Mouse (Mus musculus): ENCODE results near the gene Flnc. TPM values are rescaled to one million over a fixed set of nuclear protein-coding genes. Genes with fewer than 3 reads are reported as not detected.

Flnc gene
- under 0.01 and 0.02 TPM in 2 replicates for polyA plus RNA-seq (2012)

GRCm38 (mm10) chr6:29433038-29433803 is at the start of gene Flnc:
Gene Flnc, plus strand, starts transcription at chr6:29433256.

GRCm38 (mm10) chr6:29388052-29388518 is 45.0 kb upstream of the Flnc start, which contains the start of gene Opn1sw:
Gene Opn1sw, minus strand, starts transcription at chr6:29388468.

GRCm38 (mm10) chr6:29395910-29396713 is 36.9 kb upstream of the Flnc start, which contains the start of gene Ccdc136:
Gene Ccdc136, plus strand, starts transcription at chr6:29396309.

GRCm38 (mm10) chr6:29467583-29468354 is 34.7 kb downstream of the Flnc start, which contains the start of gene Atp6v1f:
Gene Atp6v1f, plus strand, starts transcription at chr6:29467718.

GRCm38 (mm10) chr6:29471137-29471536 is 38.1 kb downstream of the Flnc start, which contains the start of gene Atp6v1fnb:
Gene Atp6v1fnb, plus strand, starts transcription at chr6:29471437.

GRCm38 (mm10) chr6:29507447-29508309 is 74.6 kb downstream of the Flnc start, which contains the start of gene Kcp:
Gene Kcp, minus strand, starts transcription at chr6:29507952.

Other genes starting within 250 kb of the Flnc start
- 351 and 398 TPM in 2 replicates for gene Impdh1, start 216.9 kb upstream of the Flnc start, polyA plus RNA-seq (2012)
- gene Hilpda, start 160.8 kb upstream of the Flnc start, polyA plus RNA-seq (2012) = 34.8 and 35.3 TPM in 2 replicates
- gene Fam71f2, start 153.7 kb upstream of the Flnc start, polyA plus RNA-seq (2012) = 0.15 and 0.23 TPM in 2 replicates
- gene Fam71f1, start 114.1 kb upstream of the Flnc start, polyA plus RNA-seq (2012) = not detected in 2 replicates
- gene Calu, start 85.2 kb upstream of the Flnc start, polyA plus RNA-seq (2012) = 37.9 and 39.2 TPM in 2 replicates
- gene Opn1sw, start 44.8 kb upstream of the Flnc start, polyA plus RNA-seq (2012) = not detected in 2 replicates
- 0.03 and 0.10 TPM in 2 replicates for gene Ccdc136, start 36.9 kb upstream of the Flnc start, polyA plus RNA-seq (2012)
- 245 and 259 TPM in 2 replicates for gene Atp6v1f, start 34.5 kb downstream of the Flnc start, polyA plus RNA-seq (2012)
- 0.53 and 0.63 TPM in 2 replicates for gene Atp6v1fnb, start 38.2 kb downstream of the Flnc start, polyA plus RNA-seq (2012)
- 0.22 and 0.30 TPM in 2 replicates for gene Kcp, start 74.7 kb downstream of the Flnc start, polyA plus RNA-seq (2012)
- 43.9 and 61.6 TPM in 2 replicates for gene Irf5, start 93.4 kb downstream of the Flnc start, polyA plus RNA-seq (2012)
- gene Tnpo3, start 176.6 kb downstream of the Flnc start, polyA plus RNA-seq (2012) = 28.2 and 43.1 TPM in 2 replicates

All from megakaryocyte-erythroid progenitor cell, adult 5 weeks (primary cell).